Mouse (Mus musculus): ENCODE measurements around the gene Cops7b.

GRCm38 (mm10) chr1:86538383-86538782, 44.3 kb upstream of the Cops7b start:
- TF ChIP-seq CTCF (IDR thresholded peaks at IDR 0.05; ENCODE audit: control insufficient read depth, insufficient read depth, insufficient read length): no peak
- TF ChIP-seq MYOG (IDR thresholded peaks at IDR 0.05; ENCODE audit: control insufficient read depth, extremely low read depth, insufficient read length): no peak

Measured in C2C12 (cell line).